Mouse (Mus musculus): Measurements from ENCODE around the gene Kcna10.
A peak's percentile ranks its signal among the peaks of the same experiment; 100 is the strongest.

Gene Kcna10

DNA sequence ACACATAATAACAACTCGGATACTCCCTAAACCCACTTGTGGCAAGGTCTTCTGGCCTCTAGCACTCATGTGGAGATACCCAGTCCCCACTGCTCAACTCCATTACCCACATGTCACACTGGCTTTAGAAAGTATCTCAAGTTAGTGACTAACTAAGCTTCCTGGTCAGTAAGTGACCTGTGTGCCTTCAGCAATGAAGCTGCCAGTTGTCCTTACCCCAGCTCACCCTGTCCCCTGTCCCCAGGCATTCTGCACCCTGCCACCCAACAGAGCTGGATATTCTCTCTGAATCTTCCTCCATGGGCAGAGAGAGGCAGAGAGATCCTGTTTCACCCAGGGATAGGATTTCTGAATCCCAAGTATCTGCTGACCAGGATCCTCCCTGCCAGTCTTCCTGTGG is at the start of gene Kcna10:
Gene Kcna10, plus strand, starts transcription at position 301 of the 400 bp plus-strand sequence.
- no peak for DNase-seq (ENCODE audit: low spot score)

DNA sequence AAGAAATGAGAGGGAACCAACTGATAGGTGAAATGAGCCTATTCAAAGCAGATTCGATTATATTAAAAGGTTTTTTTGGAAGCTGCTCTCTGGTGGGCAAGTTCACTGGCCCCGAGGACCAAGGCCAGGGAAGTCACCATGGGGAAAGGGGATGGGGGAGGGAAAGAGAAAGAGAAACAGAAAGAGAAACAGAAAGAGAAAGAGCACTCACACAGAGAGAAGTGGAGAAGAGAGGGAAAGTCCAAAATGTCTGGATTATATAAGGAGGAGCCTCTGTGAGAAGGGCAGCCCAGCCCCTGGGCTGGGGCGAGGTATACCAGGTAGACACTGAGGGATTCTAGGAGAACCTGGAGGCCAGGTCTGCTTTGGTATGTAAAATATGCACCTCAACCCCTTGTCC is 48.4 kb upstream of the Kcna10 start:
- DNase-seq (ENCODE audit: low spot score): no peak

DNA sequence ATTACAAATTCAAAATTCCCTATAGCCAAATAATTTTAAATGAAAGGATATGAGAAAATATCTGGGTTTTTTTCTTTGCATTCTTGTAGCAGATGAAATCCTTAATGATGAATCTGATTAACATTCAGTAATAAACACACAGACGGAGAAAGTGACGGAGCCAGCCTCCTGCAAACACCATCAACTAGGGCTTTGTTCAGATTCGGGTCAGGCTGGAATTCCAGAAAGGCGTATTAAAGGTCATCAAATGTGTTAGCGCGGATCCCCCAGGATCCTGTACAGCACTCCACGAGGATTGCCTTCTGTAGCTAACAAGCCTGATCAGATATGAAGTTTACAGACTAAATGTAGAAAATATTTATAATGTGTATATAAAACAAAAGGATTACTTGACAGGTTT is 35.7 kb upstream of the Kcna10 start:
- DNase-seq (ENCODE audit: low spot score): no peak

DNA sequence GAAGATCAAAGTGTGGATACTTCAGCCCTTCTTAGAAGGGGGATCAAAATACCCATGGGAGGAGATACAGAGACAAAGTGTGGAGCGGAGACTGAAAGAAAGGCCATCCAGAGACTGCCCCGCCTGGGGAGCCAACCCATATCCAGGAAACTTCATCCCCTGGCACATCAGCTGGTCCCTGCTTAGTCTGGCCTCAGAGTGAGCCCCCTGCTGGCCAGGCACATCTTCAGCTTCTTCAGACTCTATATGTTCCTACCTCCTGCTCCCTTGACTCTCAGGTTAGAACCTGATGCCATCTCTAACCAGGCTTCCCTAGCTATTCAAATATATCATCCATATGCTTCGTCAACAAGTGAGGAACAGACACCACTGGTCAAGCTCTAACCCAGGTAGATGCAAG is 33.9 kb upstream of the Kcna10 start:
- peak; percentile 25 for DNase-seq (ENCODE audit: low spot score)

DNA sequence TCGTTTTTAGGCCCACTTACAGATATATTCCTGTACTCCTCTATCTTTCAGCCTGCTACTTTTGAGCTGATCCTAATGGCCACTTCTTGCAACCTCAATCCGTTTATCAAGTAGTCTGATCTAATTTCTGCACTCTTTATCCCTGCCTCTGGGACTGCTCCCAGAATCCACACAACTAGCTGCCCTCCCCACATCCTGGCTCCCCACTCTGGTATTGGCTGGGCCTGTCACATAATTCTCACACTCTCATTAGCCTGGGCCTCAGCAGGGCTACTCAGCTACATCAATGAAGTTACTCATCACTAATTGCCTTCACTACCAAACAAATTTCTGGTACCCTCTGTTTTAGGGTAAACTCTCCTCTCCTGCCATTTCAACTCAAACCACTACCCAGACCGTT is 32.4 kb upstream of the Kcna10 start:
- no peak for DNase-seq (ENCODE audit: low spot score)

DNA sequence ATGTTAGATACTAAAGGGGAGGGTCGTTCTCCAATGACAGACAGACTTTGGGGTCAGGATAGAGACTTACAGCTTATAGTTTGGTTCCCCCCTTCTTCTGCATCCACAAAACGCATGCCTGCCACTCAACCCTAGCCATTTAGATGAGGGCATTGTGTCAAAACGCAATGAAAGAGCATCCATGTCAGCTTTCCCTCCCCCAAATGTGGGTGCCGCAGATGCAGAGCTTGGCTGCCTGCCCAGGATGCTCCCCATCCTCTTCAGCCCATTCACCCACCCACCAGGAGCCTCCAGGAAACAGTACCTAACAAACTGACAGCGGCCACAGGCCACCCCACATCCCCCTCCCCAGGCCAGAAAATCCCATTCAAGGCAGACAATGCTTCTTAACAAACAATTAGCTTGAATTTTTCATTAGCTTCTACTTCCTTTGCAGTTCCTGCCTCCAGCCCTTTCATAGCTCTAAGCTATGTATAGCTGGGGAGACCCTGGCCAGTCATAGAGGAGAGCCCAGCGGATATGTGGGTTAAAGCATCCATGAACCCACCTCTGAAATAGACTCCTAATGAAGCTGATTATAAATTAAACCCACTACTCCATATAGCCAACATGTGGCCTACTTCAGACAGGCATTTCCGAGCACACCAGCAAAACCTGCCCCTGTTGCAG is 31.9 kb upstream of the Kcna10 start:
- no peak for DNase-seq (ENCODE audit: low spot score)

DNA sequence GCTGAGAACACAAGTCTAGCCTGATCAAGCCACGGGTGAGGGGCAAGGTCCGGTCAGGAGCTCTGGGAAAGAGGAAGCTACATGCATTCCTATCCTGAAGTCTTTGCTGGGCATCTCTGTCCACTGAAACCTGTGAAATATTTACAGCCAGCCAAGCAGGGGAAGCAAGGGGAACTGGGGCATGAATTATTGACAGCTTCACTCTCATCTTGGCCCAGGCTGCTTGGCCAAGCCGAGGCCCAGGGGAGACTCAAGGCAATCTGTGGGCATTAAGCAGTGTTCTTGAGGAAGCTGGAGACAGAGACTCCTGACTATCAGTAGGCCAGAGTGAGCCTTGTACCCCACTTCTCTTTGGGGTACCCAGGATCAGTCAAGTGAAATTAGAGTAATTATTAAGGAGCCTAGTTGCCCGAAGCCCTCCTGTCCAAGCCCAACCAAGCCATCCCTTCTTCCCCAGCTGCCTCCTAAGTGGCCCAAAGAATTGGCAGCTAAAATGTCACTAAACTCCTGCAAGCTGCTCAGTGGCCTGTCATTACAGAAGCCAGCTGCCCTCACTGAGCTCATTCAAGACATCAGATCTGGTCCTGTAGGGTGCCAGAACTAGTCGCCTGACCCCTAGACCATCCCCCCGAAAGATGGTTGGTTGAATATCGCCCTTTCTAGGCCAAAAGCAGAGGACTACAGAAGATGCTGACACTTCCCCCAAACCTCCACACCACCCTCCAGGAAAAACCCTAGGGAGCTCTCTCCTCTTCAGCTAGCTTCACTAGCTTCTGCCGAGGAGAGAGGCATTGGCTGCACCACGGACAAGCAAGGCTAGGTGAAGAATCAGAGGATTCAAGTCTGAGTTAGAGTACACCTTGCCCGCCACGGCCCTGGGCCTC is 28.8 kb upstream of the Kcna10 start:
- DNase-seq (ENCODE audit: low spot score): no peak

DNA sequence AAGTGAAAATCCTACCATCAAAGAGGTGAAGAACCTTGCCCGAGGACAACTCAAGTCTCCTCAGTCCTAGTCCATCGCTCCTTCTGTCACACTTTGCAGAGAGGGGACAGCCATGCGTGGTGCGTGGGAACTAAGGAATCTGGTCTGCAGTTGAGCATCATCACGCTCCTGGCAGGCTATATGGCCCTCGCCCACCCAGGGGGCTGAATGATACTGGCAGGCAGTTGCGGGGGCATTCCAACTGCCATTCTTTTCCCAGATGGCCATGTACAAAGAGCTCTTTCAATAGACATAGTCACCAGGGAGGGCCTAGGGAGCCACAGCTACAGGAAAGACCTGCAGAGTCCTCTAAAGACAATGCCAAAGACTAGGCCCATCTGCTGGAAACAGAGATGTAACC is 24.0 kb upstream of the Kcna10 start:
- no peak for DNase-seq (ENCODE audit: low spot score)

DNA sequence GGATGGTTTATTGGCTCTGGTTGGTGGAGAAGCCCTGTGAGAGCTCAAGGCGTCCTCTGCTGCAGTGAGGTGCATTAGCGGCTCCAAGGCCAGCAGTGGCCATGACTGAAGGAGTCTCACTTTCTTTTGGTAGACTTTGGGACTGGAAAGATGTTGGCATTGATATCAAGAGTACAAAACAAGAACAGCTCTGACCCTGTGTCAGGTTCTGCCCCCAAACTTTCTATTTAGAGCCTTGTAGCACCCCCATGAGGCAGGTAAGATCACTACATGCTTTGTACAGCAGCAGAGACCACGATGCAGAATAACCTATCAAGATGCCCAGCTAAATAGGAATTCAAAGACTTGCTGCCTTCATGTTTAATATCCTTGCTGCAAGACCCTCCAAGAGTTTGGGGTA is 23.4 kb upstream of the Kcna10 start:
- DNase-seq (ENCODE audit: low spot score): no peak

DNA sequence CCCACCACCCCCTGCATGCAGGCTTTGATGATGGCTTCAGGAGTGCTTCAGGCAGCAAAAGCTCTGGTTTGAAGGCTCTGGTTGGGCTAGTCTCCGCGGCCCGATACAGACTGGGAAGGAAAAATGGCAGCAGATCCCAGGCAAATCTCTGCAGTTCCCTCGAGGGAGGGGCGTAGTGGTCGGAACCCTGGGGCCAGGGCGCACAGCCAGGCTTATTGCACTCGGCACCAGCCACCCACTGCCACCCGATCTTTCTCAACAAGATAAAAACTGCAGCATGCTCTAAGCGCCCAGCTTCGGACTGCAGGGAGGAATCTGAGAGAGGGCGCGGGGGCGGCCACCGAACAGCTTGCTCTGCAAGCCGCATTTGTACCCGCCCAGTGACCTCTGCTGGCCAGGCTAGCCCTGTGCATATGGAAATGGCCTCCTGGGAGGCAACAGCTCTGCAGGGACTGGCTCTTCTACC is 23.0 kb upstream of the Kcna10 start:
- DNase-seq (ENCODE audit: low spot score): no peak

DNA sequence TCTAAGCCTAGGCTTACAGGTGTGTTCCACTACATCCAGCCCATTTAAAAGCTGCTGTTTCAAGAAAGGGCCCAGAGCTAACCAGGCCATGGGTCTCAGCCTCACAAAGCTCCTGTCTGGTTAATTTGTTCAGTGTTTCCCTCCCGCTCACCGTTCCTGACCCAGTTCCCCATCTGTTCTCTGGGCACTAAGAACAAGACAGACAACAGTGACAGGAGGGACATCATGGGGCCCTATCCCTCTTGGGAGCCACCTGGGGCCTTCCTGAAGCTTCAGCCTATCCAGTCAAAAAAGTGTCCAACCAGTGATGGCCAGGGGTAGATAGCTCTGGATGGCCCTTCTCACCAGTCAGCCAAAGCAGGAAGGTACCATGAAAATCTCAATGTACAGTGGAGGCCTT is 20.1 kb upstream of the Kcna10 start:
- no peak for DNase-seq (ENCODE audit: low spot score)

DNA sequence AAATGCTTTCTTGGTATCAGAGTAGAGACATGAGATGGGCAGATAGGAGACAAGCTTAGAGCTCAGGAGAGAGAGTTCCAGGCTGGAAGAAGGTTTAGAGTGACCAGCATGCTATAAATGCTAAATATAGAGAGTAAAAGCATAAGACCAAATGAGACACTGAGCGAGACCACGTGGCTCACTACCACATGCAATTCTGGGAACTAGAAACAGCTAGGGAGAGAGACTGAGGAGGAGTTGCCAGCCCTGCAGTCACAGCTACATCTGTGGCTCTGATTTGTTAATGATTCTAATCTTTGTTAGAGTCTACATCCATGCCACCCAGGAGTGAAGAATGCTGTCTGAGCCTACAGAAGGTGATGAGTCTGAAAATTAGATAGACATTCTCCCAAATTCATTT is 13.3 kb upstream of the Kcna10 start:
- no peak for DNase-seq (ENCODE audit: low spot score)

DNA sequence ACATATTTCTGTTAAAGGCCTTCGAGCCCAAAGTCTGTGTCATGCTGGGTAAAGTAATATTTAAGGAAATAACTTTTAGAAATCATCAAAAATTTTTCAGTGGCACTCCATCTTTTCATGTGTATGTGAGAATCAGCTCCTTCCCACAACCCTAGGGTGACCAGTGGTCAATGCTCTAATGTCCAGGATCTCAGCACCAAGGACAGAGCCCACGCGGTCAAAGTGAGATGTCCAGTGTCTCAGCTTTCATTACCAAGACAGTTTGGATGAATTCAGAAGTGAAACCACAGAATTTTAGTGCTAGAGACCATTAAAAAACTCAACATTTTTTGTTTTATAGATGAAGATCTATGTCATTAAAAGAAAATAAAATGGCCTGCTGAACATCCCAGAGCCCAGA is 10.9 kb upstream of the Kcna10 start:
- peak; percentile 35 for DNase-seq (ENCODE audit: low spot score)

DNA sequence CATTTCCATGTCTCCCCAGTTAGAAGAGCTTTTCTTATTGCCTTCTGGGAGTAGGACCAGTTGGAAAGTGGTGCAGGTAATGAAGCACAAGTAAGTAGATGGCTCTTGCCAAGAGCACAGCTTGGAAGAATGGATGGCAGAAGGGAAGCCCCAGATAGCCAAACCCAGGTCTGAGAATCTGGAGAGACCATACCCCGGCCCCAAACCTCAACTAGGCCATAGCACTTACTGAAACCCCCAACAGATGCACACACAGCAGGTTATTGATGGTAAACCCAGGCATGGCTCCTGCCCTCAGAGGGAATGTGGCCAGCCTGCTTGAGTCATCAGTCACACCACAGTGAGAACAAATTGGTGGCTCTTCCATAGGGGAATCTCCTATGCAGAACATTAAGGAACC is 10.3 kb upstream of the Kcna10 start:
- no peak for DNase-seq (ENCODE audit: low spot score)

DNA sequence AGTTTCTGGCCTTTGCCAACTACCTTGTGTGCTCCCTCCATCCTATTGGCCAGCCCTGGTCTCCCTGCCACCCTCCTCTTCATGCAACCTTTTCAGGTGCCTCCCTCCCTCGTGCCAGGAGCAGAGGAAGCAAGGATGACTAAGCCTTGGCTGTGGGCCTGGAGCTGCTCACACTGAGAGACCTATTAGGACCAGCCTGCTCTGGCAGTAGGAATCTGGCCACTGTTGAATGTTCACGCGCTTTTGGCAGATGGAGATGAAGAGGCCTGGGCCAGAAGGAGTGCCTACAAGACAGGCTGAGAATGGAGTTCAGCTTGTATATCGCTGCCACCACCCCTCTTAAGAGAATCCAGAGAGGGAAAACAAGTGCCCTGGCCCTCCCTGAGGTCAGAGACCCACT is 7.4 kb upstream of the Kcna10 start:
- DNase-seq (ENCODE audit: low spot score): peak; percentile 13

DNA sequence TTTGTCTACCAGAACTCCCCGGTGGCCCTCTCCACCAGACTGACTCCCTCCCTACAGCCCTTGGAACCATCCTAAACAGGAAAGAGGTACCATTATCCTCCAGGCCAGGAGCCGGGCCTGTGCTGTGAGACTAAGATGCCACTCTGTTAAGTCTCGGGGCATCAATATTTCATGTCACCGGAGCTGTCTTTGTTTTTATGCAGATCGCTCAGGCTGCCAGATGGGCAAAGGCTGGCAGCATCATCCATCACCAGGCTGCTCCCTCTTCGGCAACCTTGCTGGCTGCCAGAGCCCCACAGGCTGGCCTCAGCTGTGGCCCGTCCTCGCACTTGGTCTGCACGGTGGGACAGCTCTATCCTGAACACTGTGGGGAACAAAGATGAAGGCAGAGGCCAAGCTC is 6.4 kb upstream of the Kcna10 start:
- no peak for DNase-seq (ENCODE audit: low spot score)

DNA sequence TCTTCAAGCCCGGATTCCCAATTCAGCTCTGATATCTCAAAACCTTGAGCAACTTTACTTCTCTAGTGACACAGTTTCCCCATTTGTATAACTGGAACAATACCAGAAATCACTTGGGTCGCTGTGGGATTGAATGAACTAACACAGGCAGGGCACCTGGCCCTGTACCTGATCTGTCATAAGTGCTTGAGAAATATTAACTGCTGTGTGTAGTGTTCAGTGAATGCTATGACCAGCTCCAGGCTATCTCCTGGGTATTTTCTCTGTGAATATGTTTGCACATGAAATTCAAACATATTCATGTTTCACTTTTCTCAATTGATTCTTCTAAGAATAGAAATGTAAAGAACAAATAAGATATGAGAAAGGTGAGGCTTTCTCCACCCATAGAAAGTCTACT is 2.0 kb upstream of the Kcna10 start:
- no peak for DNase-seq (ENCODE audit: low spot score)

DNA sequence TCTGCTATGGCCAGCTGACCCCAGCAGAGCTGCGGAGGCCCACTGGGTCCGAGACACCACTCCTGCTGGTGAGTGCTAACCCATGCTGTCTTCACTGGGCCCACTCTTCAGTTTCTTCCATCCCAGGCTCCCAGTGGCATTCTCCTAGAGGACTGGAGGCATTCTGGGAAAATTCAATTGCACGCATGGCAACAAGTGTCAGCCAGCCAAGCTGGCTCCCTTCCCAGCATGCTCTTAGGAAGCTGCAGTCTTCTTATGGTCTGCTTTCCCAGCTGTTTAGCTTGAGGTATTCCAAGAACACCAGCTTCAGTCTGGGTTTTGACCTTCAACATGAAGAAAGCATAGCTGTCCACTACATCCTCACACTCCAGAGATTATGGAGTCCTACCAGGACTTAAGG is 322 bp downstream of the Kcna10 start:
- peak; percentile 33 for DNase-seq (ENCODE audit: low spot score)

DNA sequence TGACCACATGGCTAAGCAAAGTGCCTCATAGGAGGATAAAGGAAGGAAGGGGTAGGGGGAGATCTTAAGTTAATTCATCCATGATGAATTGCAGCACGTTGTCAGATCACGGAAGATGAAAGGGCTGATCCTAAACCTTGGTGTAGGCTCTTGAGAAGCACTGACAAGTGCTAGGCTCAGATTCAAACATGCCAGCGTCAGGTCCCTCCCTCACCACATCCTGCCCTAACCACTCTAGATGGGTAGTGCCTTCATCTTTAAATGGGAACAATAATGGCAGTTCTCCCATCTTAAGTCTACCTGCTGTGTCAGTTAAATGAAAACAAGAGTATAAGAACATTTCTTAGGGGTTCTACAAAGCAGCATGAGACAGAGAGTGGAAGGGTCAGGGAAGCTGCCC is 2.7 kb downstream of the Kcna10 start:
- no peak for DNase-seq (ENCODE audit: low spot score)

DNA sequence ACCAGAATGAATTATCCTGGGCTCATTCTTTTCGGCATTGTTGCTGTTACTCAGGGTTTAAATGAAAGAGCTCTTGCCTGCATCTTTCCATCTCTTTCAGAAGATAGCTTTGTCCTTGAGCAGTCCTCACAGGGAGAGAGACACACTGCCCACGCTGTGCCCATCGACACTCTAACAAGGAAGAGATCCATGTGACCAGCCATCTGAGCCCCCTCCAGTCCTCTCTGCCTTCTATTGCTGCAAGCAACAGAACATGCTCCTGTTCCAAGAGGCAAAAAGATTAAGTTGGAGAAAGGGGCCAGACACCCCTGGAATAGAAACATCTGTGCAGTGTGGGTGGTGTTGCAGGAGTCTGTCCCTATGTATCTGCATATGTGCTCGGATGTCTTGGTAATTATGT is 4.2 kb downstream of the Kcna10 start:
- no peak for DNase-seq (ENCODE audit: low spot score)

DNA sequence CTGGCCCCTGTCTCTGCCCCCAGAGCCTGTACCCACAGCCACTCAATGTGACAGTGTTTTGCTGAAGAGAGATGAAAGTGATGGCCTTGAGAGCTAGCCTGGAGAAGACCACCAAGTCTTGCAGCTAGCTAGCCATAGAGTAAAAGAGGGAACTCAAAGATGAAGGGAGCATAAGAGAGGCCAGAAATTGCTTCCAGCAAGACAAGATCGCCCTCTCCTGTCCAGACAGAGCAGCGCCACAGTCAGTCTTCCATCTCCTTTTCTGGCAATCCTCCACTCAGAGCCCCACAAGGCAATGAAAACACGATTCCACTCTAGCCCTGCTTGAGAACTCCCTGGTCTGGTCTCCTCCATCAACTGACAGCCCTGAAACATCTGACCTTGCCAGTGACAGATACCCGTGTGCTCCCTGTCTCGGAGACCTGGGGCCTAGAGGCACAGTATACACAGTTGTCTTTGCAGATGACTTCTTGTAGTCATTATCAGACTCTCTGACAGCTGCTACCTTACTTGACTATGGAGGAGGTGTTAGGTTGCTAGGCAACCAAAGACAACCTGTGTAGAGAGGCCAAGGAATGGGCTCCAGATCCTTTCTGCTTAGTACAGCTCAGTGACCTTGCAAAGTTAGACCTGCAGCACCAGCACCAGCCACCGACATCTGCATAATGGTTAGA is 5.5 kb downstream of the Kcna10 start:
- DNase-seq (ENCODE audit: low spot score): peak; percentile 17

DNA sequence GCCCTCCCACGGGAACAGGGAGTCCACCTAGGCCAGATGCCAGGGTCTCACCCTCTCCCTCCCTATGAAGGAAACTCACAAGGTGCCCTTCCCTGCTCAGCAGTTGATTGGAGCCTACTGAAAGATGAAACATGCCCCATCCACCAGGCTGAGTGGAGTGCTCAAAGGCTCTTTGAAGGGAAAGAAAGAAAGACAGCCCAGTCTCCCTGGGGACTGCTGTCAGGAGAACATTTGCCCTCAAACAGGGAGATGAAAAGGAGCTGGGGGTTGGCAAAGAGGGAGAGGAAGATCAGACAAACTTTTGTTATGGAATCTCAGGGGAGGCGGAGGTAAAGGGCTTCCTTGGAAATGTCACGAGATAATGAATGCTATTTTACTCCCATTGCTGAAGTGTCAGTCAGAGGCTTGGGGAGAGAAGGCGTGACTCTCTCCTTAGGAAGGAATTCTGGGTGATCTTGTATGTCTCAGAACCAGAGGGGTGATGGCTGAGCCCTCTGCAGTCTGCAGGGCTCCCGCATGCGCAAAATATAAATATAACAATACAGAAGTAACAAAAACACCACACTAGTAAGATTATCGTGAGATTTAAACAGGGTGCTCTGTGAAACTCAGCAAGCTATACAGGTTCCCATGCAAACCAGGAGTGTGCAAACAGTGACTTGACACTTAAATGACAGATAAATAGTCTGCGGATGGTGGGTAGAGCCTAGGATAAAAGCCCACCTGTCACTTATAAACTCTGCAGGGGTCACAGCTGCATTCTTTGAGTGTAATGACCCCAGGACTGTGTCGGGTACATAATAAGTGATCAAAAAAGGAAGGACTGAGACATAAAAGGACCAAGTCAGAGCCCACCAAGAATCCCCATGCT is 18.7 kb downstream of the Kcna10 start:
- no peak for DNase-seq (ENCODE audit: low spot score)

All from adipocyte (in vitro differentiated cells).